Mouse (Mus musculus): ENCODE data around the gene Slc2a5. TPM values are rescaled to one million over a fixed set of nuclear protein-coding genes. Genes with fewer than 3 reads are reported as not detected.

Gene Slc2a5
- total RNA-seq, 2 experiments from 2014 or later = not detected

DNA sequence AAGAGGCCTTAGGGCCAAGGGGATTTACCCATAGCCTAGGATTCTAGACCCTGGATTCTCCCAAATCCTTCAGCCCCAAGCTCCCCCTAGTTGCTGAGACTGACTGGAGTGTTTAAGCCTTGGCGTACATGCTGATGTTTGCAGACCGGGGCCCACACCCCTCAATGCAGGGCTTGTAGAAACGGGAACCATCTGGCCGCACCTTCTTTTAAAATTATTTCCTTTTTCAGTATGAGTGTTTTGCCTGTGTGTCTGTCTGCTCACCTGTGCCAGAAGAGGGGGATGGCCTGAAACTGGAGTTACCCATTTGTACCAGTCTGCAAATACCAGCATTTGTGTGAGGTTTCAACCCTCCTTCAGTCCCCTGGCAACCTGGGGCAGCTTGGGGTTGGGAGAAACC lies 21.2 kb upstream of the Slc2a5 start:
- no peak for ATAC-seq (replicated peaks; ENCODE audit: low FRiP score, poor library complexity, severe bottlenecking)

DNA sequence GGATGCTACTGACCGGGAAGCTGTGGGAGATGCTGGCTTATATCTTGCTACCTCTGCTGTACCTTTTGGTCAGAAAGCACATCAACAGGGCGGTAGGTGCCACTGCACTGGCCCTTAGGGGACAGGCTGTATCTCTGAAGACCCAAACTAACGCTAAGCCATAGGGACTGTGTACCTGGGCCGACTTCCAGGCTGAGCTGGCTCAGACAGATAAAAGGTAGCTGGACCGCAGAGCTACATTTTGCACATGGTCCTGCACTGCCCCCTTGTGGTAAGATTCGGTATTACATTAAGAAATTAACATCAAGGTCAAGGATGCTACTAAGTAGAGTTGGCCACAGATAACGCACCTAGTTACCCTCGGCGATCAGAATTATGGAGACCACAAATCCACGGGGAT lies 20.2 kb upstream of the Slc2a5 start:
- peak; percentile 66 for ATAC-seq (replicated peaks; ENCODE audit: low FRiP score, poor library complexity, severe bottlenecking)

DNA sequence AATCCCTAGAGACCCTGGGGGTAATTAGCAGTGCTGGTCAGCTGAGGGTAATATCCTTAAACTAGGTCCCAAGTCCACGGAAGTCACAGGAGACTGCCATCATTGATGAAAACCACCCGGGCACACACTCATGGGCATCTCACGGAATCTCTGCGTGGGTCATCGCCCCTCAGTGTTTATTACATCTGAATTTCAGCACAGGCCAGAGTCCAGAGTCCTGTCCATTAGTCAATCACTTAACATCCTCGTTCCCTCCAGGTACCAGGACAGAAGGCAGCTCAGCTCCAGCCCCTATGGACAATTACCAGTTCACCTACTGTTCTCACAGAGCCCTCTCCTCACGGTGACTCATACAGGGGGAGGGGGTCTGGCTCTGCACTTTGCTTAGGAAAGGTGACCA lies 16.3 kb upstream of the Slc2a5 start:
- ATAC-seq (replicated peaks; ENCODE audit: low FRiP score, poor library complexity, severe bottlenecking) = no peak

DNA sequence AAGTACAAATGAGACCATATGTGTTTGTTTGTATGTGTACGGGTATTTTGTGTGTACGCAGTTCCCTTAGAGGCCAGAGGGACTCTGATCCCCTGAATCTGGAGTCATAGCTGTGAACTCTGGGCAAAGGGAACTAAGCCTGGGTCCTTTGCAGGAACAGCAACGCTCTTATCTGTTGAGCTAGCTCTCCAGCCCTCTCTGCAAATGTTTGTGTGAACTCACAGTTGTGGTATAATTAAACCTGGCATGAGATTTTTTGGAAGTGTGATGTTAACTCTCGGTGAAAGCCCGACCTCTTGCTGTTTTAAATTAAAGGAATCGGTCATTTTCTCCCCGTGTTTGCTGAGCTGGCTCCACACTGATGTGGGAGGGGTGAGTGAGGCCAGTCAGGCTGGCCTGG lies 13.4 kb upstream of the Slc2a5 start:
- ATAC-seq (replicated peaks; ENCODE audit: low FRiP score, poor library complexity, severe bottlenecking) = no peak

DNA sequence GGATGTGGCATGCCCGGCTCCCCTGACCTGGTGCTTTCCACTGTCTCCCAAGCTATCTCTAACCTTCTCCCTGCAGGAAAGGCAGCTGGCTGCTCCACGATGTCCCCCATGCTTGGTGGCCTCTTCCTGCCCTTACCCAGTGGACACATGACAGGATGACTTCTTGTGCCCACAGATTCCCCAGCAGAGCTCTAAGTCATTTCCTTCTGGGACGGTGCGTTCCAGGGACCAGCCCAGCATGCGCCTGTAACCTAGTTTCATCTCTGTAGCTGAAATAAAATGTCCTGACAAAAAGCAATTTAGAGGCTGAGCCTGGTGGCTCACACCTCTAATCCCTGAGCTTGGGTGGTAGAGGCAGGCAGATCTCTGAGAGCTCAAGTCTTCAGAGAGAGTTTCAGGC lies 12.4 kb upstream of the Slc2a5 start:
- ATAC-seq (replicated peaks; ENCODE audit: low FRiP score, poor library complexity, severe bottlenecking) = no peak

DNA sequence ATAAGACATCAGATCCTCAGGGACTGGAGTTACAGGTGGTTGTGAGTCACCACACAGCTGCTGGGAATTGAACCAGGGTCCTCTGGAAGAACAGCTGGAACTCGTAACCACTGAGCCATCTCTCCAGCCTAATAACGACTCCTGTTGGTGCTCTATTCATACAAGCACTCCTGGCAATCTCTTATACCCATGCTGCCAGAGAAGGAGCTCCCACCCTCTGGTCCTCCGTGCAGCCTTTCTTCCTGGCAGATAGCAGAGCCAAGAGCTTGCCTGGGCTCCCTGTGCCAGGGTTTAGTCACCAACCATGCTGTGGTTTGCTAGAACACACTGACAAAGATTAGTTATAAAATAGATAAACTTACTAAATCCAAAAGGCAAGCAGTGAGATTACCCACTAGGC lies 9.4 kb upstream of the Slc2a5 start:
- no peak for ATAC-seq (replicated peaks; ENCODE audit: low FRiP score, poor library complexity, severe bottlenecking)

DNA sequence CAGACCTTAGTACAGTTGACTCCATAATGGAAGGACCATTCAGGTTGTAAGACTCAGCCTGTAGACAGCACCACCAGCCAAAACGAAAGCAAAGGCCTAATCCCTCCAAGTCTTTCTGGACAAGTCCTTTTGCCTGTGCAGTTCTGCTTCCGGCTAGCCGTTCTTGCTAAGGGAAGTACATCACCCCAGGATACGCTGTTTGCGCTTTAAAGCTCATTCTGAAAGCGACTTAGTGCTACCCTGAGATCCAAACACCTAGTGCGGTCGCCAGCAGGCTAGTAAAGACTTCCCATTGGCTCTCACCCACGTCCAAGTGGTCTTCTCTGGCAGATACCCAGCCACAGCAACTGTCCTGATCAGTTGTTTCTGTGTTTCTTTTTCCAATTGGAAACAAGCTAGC lies 8.7 kb upstream of the Slc2a5 start:
- no peak for ATAC-seq (replicated peaks; ENCODE audit: low FRiP score, poor library complexity, severe bottlenecking)

DNA sequence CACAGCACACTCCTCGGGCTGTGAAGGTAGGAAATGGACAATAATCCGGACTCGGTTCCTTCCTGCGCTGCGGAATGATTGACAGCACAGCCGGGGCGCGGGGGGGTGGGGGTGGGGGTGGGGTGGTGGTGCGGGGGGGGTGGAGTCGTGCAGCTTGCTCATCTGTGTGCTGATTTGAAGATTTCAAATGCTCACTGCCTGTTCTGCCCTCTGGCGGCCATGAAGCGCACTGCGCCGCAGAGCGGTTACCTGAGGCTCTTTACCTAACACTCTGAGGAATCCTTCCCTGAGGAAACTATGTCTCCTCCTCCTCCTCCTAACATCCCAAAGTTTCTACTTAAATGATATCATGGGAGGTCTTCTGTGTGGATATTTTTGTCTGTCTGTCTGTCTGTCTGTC lies 6.2 kb upstream of the Slc2a5 start:
- peak; percentile 71 for ATAC-seq (replicated peaks; ENCODE audit: low FRiP score, poor library complexity, severe bottlenecking)

DNA sequence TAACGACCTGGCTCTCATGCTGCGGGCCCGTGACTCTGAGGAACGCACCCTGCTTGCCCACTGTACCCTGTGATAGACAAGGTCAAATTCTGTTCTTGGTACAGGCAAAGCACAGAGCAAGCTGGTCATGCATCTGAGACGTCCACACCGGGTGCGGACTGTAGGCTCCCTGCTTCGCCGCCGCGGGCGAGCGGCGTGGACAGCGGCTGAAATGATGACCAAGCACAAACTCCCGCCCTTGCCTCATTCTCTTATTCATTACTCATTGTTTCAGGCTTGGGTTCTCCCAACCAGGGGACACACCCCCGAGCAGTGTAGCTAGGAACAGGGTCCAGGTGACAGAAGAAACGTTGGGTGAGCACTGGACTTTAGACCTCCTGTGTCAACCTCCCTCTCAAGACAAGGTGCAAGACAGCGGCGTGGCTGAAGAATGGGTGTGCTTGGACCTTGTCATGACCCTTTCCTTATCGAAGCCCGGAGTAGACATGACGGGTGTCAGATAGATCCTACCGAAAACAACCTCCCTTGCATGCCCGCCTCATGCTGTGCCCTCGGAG lies 4.5 kb upstream of the Slc2a5 start:
- ATAC-seq (replicated peaks; ENCODE audit: low FRiP score, poor library complexity, severe bottlenecking) = no peak

DNA sequence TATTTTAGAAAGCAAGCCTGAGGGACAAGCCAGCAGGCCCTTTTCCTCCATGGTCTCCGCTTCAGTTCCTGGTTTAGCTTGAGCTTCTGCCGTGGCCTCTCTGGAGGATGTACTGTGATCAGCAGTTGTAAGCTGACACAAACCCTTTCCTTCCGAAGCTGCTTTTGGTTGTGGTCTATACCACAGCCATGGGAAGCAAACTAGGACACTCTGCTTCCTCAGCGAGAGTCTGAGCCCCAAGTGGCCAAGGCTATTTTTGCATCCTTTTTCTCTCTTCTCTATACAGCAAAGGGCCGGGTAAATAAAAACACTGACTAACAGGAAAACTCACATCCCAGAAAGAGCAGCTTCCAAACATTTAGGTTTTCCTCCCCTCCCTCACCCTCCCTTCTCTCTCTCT lies 1.8 kb upstream of the Slc2a5 start:
- no peak for ATAC-seq (replicated peaks; ENCODE audit: low FRiP score, poor library complexity, severe bottlenecking)

DNA sequence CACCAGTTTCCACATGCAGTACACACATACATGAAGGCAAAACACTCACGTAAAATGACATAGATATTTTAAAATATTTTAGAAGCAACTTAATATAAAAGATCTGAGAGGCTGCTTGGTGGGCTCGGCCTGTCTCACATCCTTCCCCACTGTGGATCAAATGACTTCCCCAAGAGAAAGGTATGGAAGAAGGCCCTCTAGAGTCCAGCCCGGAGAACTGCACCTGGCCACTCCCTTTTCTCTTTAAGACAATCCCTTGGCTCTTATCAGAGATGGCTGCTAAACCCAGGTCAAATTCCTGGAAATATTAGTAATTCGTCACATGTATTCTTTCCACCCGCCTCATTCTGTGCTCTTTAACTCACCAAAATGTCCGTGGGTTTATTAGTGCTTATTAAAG lies 920 bp upstream of the Slc2a5 start:
- no peak for ATAC-seq (replicated peaks; ENCODE audit: low FRiP score, poor library complexity, severe bottlenecking)

DNA sequence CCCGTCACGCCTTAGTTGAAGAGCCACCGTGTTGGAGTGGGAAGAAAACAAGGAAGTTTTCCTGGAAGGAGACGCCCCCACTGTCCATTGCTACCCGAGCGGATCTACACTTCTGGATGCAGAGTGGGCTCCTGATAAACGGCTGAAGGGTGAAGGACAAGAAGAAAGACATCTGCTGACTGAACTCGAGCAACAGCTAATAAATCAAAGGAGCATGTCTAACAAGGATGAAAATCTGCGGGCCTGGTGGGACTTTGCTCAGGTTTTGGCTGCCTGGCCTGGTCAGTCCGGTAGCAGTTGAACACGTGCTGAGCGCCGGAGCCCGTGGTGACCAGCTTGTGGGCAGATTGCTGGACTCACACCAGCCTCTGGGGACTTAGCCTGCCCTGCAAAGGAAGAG lies 557 bp downstream of the Slc2a5 start:
- no peak for ATAC-seq (replicated peaks; ENCODE audit: low FRiP score, poor library complexity, severe bottlenecking)

DNA sequence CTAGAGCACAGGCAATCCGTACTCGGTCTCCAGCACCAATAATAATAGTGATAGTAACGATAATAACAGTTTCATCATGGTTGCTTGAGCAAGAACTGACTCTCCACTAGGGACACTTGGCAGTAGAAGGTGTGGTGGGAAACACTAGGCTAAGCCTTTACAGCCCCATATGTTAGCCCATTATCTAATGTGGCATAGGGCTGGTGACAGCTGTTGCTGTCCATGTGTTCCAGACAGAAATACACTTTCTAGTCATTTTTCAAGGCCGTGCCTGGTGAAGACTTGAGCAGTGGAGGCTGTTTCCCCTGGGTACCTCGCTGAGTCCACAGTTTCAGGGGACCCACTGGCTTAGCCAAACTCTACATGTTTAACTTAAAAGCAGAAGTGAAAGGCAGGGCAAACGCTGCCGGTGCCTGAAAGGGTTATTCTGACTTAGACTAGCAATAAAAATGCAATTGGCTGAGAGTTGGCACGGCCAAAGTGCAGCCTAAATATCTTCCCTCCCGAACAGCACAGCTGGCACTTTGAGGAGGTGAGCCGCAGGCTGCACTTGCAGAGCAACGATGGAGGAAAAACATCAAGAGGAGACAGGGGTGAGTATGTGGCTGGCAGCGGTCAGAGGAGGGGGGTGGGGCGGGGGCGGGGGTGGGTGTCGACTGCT lies 1.2 kb downstream of the Slc2a5 start:
- no peak for ATAC-seq (replicated peaks; ENCODE audit: low FRiP score, poor library complexity, severe bottlenecking)

DNA sequence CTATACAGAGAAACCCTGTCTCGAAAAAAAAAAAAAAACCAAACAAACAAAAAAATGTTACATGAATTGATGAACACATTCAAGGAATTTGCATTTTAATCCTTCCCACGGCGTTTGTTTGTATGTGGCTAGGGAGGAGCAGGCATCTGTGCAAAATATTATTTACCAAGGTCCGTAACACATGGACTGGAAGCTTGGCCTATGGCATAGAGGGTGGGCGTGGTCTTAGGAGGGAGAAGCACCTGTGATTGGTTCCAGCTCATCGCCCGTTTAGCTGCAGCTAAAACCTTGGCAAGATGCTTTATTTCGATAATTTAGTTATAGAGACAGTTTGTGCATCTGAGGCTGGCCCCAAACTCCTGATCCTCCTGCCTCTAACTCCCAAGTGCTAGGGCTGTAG lies 2.3 kb downstream of the Slc2a5 start:
- ATAC-seq (replicated peaks; ENCODE audit: low FRiP score, poor library complexity, severe bottlenecking) = no peak

DNA sequence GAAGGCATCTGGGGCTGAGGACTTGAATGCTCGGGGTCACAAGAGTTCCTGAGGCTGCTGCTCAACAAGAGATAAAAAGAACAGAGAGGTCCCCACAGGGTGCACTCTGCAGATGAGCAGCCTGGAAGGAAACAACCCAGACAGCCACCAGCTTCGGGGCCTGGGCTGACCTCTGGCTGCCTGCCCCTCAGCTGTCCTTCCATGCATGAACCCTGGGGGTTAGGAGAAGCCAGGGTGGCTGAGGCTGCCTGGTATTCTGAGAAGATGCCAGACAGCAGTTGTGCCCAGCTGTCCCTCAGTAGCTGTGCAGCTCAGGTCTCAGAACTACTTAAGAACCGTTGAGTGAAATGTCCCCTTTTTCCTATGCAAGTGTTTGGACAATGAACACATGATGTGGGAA lies 3.4 kb downstream of the Slc2a5 start:
- no peak for ATAC-seq (replicated peaks; ENCODE audit: low FRiP score, poor library complexity, severe bottlenecking)

DNA sequence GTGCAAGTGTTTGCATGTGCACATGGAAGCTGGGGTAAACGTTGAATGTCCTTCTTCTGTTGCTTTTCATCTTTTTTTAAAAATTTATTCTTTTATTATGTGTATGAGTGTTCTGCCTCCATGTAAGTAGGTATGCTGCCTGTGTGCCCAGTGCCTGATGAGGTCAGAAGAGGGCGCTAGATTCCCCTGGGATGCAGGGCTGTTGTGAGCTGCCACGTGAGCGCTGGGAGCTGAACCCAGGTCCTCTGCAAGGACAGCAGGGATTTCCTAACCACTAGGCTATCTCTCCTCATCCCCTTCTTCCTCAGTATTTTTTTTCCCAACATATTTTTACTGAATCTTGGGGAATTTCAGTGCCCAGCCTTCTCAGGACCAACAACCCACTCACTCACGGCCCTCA lies 7.3 kb downstream of the Slc2a5 start:
- no peak for ATAC-seq (replicated peaks; ENCODE audit: low FRiP score, poor library complexity, severe bottlenecking)

DNA sequence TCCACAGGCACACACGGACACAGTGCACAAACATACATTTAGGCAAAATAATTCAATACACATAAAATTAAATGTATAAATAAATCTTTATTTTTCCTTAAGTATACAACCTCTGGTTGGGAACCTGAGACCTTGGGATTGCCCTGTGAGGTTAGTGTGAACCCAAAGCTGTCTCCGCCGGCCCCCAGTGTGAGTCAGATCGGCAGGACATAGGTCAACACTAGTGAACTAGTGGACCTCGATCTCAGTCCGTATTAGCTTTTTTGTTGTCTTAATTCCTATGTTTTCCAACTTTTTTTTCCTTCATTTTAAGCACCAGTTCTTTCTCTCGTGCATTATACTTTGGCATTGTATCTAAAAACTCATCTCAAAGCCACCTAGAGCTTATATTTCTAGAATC lies 8.8 kb downstream of the Slc2a5 start:
- no peak for ATAC-seq (replicated peaks; ENCODE audit: low FRiP score, poor library complexity, severe bottlenecking)

DNA sequence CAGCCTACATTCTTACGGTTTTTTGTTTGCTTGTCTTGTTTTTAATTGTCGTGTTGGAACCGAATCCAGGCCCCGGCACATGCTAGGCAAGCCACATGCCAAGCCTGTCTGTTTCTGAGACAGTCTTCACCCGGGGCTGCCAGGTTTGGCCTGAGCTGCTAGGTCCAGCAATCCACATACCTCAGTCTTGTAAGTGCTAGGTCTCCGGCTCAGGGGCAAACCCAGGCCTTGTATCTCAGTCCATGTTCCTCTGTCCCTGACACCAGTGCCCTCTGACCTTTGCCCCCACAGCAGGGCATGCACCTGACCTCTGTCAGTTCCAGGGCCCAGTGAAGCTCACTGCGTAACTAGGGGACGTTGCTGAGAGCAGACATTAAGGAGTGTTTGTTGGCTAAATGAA lies 9.5 kb downstream of the Slc2a5 start:
- ATAC-seq (replicated peaks; ENCODE audit: low FRiP score, poor library complexity, severe bottlenecking) = no peak

DNA sequence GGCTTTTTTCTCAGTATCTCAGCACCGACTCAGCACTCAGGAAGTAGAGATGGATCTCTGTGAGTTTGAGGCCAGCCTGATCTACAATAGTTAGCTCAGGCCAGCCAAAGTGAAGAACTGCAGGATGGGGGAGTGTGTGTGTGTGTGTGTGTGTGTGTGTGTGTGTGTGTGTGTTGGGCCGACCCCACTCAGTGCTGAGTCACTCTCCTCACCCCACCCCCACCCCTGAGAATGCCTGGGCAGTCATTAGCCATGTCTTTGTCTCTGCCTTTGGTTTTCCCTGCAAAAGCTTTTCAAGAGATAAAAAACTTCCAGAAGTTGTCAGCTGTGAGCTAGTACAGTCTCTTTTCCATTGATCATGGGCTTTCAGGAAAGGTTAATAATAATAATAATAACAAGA lies 11.6 kb downstream of the Slc2a5 start:
- ATAC-seq (replicated peaks; ENCODE audit: low FRiP score, poor library complexity, severe bottlenecking) = no peak

DNA sequence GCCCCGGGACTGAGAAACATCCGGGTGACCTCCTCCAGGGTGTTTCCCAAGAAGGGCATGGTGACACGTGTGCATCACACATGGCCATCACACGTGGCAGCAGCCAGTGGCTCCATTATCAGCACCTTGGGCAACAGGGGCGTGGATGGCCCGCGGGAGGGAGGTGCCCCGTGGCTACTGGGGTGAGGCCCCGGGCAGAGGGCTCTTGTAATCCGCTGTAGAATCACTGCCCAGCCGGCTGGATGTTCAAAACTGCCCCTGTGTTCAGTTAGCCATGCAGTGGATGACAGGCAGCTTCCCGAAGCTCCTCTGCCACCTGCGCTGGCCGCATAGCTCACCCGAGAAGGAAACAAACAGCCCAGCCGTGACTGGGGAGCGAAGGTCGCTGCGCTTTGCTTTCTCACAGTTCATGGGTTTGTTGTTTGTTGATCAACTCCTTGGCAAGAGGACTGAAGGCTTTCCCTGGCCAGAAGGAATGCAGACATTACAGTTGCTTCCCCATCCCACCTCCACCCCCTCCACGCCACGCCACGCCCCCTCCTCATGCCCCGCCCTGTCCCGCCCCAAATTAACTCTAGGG lies 13.7 kb downstream of the Slc2a5 start:
- ATAC-seq (replicated peaks; ENCODE audit: low FRiP score, poor library complexity, severe bottlenecking) = no peak

DNA sequence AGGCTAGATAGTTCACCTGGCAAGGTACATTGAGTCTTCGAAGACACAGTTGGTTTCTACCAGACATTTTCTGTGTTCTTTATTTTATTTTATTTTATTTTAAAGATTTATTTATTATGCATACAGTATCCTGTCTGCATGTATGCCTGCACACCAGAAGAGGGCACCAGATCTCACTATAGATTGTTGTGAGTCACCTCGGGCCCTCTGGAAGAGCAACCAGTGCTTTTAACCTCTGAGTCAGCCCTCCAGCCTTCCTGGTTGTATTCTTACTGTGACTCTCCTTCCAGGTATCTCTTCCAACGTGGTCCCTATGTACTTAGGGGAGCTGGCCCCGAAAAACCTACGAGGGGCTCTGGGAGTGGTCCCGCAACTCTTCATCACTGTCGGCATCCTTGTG lies 16.2 kb downstream of the Slc2a5 start:
- no peak for ATAC-seq (replicated peaks; ENCODE audit: low FRiP score, poor library complexity, severe bottlenecking)

DNA sequence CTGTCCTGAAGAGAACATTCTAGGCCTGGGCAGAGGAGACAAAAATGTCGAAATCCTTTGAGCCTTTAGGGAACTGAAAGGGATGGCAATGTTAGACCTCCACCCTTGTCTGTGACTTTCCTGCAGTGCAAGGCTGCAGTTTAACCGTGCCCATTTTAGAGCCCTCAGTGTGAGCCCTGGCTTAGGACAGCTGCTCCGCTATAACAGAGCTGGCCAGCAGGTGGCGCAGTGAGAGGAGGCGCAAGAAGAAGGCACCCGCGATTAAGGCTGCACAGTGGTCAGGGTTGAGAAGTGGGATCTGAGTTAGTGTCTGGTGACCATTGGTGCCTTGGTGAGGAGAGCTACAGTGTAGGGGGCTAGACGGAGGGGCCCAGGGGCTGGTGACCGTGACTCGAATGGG lies 17.6 kb downstream of the Slc2a5 start:
- peak; percentile 84 for ATAC-seq (replicated peaks; ENCODE audit: low FRiP score, poor library complexity, severe bottlenecking)

Measured in erythroblast, adult 5-6 weeks (primary cell).